Mouse (Mus musculus): ENCODE results near the gene Nrtn. TPM values are rescaled to one million over a fixed set of nuclear protein-coding genes. Genes with fewer than 3 reads are reported as not detected.

Gene Nrtn
- polyA plus RNA-seq, 1 experiment from 2014 or later = 10.5 TPM

DNA sequence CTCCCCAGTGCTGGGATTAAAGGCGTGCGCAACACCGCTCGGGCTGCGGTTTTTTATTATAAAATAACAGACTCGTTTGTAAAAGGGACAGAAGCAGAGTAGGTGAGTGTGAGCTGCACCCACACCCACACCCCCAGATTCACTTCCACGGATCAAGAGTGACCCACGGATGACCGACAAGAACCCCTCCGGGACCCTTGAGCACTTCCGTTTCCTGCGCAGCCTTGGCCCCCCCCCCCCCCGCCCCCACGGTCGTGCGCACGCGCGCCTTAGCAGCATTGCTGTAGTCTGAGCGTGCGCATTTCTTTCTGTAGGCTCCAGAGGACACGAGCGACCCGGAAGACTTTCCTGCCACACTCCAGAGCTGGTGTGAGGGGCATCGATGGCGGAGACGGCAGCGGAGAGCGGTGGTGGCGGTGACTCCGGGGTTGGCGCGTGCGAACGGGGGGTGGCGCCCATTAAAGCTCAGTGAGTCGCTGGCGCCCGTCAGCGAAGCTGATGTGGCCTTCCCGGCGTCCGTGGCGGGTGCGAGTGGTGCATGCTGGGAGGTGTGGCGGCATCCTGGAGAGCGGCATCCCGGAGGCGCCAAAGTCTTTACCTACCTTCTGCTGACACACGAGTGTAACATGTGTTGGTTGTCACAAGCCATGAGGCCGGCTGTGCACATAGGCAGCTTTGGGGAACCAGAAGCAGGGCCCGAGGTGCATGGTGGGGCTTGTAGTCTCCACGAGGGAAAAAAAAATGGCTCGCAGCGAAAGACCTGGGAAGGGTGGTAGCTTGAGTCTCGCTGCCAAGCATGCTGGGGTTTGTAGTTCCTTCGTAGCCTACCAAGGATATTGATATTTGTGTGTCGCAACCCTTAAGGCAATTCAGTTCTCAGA lies 7.4 kb upstream of the Nrtn start, which contains the start of gene Dus3l:
Gene Dus3l (plus strand): TSS at position 284 of the 881 bp plus-strand sequence.
- peak within 1 kb of the TSS; percentile 82 for H3K4me3 ChIP-seq (ENCODE audit: low read depth, low read length)
- H3K36me3 ChIP-seq (ENCODE audit: insufficient read depth, low read length) = no peaks in the 10 kb centered on the region; the same call in 1 of the 2 replicates
- H3K4me2 ChIP-seq (replicated peaks; ENCODE audit: low read depth, low read length) = peak within 1 kb of the TSS; percentile 57
- no peaks in the 10 kb centered on the region for H3K9me3 ChIP-seq (ENCODE audit: low read length)
- ATAC-seq (peak; percentile 88), DNase-seq (ENCODE audit: low spot score) (peak; percentile 98)
- H3K9ac ChIP-seq (replicated peaks; ENCODE audit: low read depth) = peak within 1 kb of the TSS; percentile 74
- no peaks in the 10 kb centered on the region for H3K27me3 ChIP-seq (replicated peaks; ENCODE audit: insufficient read depth, low read length)
- under 1% methylated on average over 49 of the region's 58 CpGs for WGBS
- peaks cover 3% of the 10 kb centered on the region; the same call in 1 of the 2 replicates for H3K4me1 ChIP-seq (ENCODE audit: insufficient read depth, low read depth, low read length)
- TF ChIP-seq CTCF (IDR thresholded peaks at IDR 0.05) (no peak), EP300 (IDR thresholded peaks at IDR 0.05) (no peak)
- peak within 1 kb of the TSS; percentile 94 for H3K27ac ChIP-seq (ENCODE audit: low read length)

DNA sequence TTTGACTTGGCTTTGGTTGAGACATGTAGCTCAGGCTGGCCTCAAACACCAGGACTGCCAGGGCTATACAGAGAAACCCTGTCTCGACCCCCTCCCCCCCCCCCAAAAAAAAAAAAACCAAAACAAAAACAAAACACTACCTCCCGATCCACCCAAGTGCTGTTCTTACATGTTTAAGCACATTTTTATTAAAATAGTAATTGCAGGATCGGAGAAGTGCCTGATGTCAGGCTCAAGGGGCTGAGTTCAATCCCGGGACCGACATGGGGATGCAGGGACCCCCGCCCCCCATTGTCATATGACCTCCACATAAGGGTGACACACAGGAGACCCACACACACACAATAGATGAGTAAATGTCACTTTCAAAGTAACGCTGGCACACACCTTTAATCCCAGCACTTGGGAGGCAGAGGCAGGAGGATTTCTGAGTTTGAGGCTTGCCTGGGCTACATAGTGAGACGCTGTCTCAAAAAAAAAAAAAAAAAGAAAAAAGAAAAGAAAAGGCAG lies 6.5 kb upstream of the Nrtn start:
- no peak for TF ChIP-seq EP300 (IDR thresholded peaks at IDR 0.05)
- no peak for TF ChIP-seq CTCF (IDR thresholded peaks at IDR 0.05)
- Histone ChIP-seq H3K36me3 (ENCODE audit: insufficient read depth, low read length) (no peaks in the 10 kb centered on the region; the same call in 1 of the 2 replicates), H3K4me3 (ENCODE audit: low read depth, low read length) (peak overlapping the region; percentile 82), H3K9ac (replicated peaks; ENCODE audit: low read depth) (no peak overlapping the region), H3K9me3 (ENCODE audit: low read length) (no peaks in the 10 kb centered on the region), H3K27ac (ENCODE audit: low read length) (no peak overlapping the region), H3K4me2 (replicated peaks; ENCODE audit: low read depth, low read length) (peak overlapping the region; percentile 57; the same call in 1 of the 2 replicates), H3K27me3 (replicated peaks; ENCODE audit: insufficient read depth, low read length) (no peaks in the 10 kb centered on the region), H3K4me1 (ENCODE audit: insufficient read depth, low read depth, low read length) (peaks cover 3% of the 10 kb centered on the region; the same call in 1 of the 2 replicates)
- ATAC-seq = no peak
- 72% methylated on average over 8 of the region's 8 CpGs for WGBS
- no peak for DNase-seq (ENCODE audit: low spot score)

DNA sequence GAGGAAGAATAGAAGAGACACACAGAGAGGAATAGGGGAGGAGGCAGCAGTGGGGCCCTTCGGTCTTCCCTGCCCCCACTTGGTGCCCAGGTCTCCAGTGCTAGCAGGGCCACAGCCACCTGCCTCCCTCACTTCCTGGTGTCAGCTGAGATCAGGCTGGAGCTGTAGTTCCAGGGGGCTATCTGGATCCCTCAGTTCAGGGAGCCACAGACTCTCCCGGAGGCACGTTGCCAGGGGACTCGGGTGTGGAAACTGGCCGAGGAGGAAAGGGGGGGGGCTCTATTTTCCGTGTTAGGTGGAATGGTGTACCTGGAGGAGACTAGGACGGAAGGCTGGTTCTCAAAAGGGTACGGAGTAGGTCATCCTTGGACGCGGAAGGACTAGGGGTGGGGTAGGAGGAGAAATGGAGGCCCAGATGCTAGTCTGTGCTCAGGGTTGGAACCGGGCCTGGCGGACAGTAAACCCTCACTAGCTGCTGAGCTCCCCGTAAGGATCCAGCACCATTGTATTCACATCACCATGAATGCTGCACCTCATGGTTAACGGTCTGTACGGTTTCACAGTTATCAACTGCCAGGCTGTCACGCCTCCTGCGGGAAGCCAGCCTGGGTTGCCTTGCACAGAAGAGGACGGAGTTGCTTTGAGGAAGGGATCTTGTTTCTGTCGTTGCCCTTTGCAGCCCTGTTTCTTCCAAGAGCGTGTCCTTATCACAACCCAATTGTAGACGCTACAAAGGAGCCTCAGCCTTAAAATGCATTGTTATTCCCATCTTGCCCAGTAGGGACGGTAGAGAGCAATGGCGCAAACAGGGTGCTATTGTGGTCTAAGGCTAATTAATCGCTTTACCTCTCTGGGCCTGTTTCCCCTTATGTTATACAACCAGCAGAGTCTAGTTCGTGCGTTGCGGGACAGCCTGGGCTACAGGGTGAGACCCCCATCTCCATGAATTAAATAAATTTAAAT lies 5.7 kb upstream of the Nrtn start:
- 0 out of 2 replicates have a peak overlapping the region, but pooled peaks have one; percentile 43 for H3K9ac ChIP-seq (replicated peaks; ENCODE audit: low read depth)
- DNase-seq (ENCODE audit: low spot score) = peak; percentile 70
- H3K4me1 ChIP-seq (ENCODE audit: insufficient read depth, low read depth, low read length) = peaks cover 6% of the 10 kb centered on the region; the same call in 1 of the 2 replicates
- no peak overlapping the region for H3K4me2 ChIP-seq (replicated peaks; ENCODE audit: low read depth, low read length)
- H3K9me3 ChIP-seq (ENCODE audit: low read length) = no peaks in the 10 kb centered on the region
- 48% methylated on average over 27 of the region's 27 CpGs for WGBS
- ATAC-seq = no peak
- TF ChIP-seq CTCF (IDR thresholded peaks at IDR 0.05) (peak; percentile 100), EP300 (IDR thresholded peaks at IDR 0.05) (no peak)
- no peaks in the 10 kb centered on the region for H3K27me3 ChIP-seq (replicated peaks; ENCODE audit: insufficient read depth, low read length)
- H3K27ac ChIP-seq (ENCODE audit: low read length) = no peak overlapping the region
- no peak overlapping the region for H3K4me3 ChIP-seq (ENCODE audit: low read depth, low read length)
- no peaks in the 10 kb centered on the region for H3K36me3 ChIP-seq (ENCODE audit: insufficient read depth, low read length)

DNA sequence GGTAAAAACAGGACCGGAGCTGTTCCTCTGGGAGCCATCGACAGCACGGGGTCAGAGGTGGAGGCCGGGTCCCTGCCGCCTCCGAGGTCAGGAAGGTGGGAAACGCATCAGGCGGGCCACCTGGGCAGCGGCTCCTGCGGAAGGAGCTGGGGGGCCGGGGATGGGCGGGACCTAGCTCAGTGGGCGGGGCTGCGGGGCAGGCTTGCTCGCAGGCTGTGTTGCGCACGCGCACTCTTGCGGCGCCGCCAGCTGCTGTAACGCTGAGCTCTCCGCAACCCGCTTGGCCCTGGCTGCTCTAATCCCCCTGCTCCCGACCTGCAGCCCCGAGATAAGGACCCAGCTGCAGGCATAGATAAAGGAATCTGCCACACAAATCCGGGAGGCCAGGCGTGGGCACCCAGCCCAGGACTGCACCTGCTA lies 4.7 kb upstream of the Nrtn start:
- Histone ChIP-seq H3K9me3 (ENCODE audit: low read length) (no peaks in the 10 kb centered on the region), H3K4me2 (replicated peaks; ENCODE audit: low read depth, low read length) (peak overlapping the region; percentile 72), H3K4me3 (ENCODE audit: low read depth, low read length) (peak overlapping the region; percentile 38), H3K36me3 (ENCODE audit: insufficient read depth, low read length) (no peaks in the 10 kb centered on the region), H3K4me1 (ENCODE audit: insufficient read depth, low read depth, low read length) (peaks cover 9% of the 10 kb centered on the region; the same call in 1 of the 2 replicates), H3K27me3 (replicated peaks; ENCODE audit: insufficient read depth, low read length) (peaks cover 3% of the 10 kb centered on the region; the same call in 1 of the 2 replicates), H3K9ac (replicated peaks; ENCODE audit: low read depth) (0 out of 2 replicates have a peak overlapping the region, but pooled peaks have one; percentile 43), H3K27ac (ENCODE audit: low read length) (peak overlapping the region; percentile 29; the same call in 1 of the 2 replicates)
- 0% methylated on average over 23 of the region's 28 CpGs for WGBS
- TF ChIP-seq EP300 (IDR thresholded peaks at IDR 0.05) (no peak), CTCF (IDR thresholded peaks at IDR 0.05) (no peak)
- peak; percentile 18 for ATAC-seq
- DNase-seq (ENCODE audit: low spot score) = peak; percentile 93

DNA sequence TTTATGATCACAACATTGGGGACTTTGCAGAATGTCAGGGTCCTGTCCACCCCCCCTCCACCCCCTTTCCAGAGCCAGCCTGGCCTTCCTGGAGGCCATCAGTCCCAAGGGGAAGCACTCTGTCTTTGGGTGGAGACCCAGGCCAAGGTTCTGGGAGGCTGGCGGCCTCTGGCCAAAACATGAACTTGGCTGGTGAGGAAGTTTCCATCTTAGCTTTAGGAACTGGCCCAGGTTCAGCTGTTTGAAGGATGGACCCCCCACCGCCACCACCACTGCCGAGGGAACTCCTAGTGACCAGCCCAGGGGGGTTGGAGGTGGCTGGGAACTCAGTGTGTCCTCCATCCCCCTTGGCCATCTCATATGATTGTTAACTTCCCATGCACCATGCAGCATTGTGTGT lies 3.7 kb upstream of the Nrtn start:
- no peaks in the 10 kb centered on the region for H3K9me3 ChIP-seq (ENCODE audit: low read length)
- no peak overlapping the region for H3K4me2 ChIP-seq (replicated peaks; ENCODE audit: low read depth, low read length)
- no peak for TF ChIP-seq CTCF (IDR thresholded peaks at IDR 0.05)
- TF ChIP-seq EP300 (IDR thresholded peaks at IDR 0.05) = no peak
- no peak overlapping the region for H3K9ac ChIP-seq (replicated peaks; ENCODE audit: low read depth)
- WGBS = 50% methylated on average over 3 of the region's 3 CpGs
- no peaks in the 10 kb centered on the region for H3K36me3 ChIP-seq (ENCODE audit: insufficient read depth, low read length)
- H3K4me1 ChIP-seq (ENCODE audit: insufficient read depth, low read depth, low read length) = peaks cover 9% of the 10 kb centered on the region; the same call in 1 of the 2 replicates
- H3K27me3 ChIP-seq (replicated peaks; ENCODE audit: insufficient read depth, low read length) = peaks cover 12% of the 10 kb centered on the region
- no peak for DNase-seq (ENCODE audit: low spot score)
- H3K4me3 ChIP-seq (ENCODE audit: low read depth, low read length) = no peak overlapping the region
- no peak overlapping the region for H3K27ac ChIP-seq (ENCODE audit: low read length)
- no peak for ATAC-seq

Measured in lung, postnatal 0 days (tissue).